Mouse (Mus musculus) activated CD4-positive, CD25-positive, alpha-beta regulatory T cell (primary cell): Measurements from ENCODE around the gene Runx2. TPM values are rescaled to one million over a fixed set of nuclear protein-coding genes. Genes with fewer than 3 reads are reported as not detected.

Experiments
- polyA plus RNA-seq, 2 experiments: library from polyadenylated mRNA; unstranded; fragments of 100-300 nt; shearing (Covaris generic); gene quantifications; one replicate each; pipeline ENCODE4 v1.2.1; 2017

Runx2 gene
- polyA plus RNA-seq: 10 to 100 TPM; 12.2 to 24.5 TPM

DNA sequence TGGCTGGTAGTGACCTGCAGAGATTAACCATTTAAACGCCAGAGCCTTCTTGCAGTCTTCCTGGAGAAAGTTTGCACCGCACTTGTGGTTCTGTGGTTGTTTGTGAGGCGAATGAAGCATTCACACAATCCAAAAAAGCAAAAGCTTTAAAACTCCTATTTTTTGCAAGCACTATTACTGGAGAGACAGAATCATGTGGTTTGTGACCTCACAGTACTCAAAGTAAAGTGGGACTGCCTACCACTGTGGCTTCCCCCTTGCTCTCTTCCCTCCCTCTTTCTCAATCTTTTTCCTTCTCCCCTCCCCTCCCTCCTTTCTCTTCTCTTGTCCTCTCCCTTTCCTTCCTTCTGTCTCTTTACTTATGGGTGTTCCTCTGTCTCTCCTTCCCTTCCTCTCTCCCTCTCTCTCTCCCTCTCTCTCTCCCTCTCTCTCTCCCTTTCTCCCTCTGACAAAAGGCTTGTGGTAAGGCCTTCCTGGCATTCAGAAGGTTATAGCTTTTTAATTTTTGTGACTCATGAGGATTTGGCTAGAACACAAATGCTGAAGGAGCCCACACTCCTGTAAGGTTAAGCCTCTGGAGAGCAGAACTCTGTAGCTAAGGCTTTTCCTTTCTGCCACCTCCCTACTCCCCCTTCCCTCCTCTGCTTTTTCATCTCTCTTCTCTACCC lies at the start of gene Runx2:
Gene Runx2 (minus strand): TSS at position 290 of the 668 bp plus-strand sequence.

GRCm38 (mm10) chr17:44776738-44777270 lies 37.8 kb downstream of the Runx2 start, which contains the start of gene Supt3:
Gene Supt3, plus strand, starts transcription at chr17:44777152.

Other genes with a start within 250 kb of the Runx2 start
- 10 to 100 TPM; 18.3 to 18.8 TPM for gene Supt3, start 37.6 kb downstream of the Runx2 start, polyA plus RNA-seq